Mouse (Mus musculus) mouse embryonic stem cell (cell line): ENCODE measurements around the gene Yy2.

Experiments
- in situ Hi-C, 2 experiments: fragments of 300-500 bp; cut with MboI; formaldehyde crosslinking; loops; 1 replicate in 1 of 2; 3 replicates in 1 of 2; pipeline ENCODE4 v1.14.3; 2019 to 2020; ENCODE audit warnings: low sequenced_read_pairs in 2 of 2, low pct_unique_long_range_greater_than_20kb in 1 of 2, mixed read lengths in 1 of 2; ENCODE audit not compliant: unreplicated experiment in 1 of 2

The Yy2 gene

DNA sequence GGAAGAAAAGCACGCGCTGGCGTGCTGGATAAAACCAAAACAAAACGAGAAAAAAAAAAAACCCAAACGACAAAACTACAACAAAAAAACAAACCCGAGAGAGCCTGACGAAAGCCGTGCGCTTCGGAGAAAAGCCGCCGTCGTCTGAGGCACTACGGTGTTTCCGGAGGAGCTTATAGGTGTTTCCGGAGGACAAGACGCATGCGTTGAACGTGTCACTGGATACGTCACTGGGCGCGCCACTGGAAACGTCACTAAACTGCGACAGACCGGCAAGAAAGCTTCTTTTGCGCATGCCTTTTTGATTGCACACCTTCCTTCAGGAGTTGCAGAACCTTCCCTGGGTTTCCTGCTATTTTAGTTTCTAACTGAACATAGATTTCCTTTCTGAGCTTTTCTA is at the start of gene Yy2:
Yy2 (minus strand) TSS at position 146 of the 400 bp plus-strand sequence.
- in situ Hi-C loops, result no loop called here

DNA sequence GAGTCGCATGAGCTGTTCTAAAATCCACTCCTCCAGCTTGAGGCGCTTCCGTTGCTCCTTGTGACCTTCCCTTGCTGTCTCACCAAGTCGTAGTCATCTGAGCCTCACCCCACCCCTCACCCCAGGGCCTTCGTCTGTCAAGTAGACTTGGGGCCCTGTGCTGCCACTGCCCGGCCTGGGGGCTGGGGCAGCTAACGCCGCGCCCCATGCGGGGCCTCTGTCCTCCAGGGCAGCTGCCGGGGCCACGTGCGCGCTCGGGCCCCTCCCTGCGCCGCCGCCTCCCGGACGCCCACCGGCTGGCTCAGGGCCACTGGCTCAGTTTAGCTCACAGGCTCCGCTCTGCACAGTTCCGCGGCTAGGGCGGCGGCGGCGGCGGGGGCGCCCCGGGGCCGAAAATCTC is 44.1 kb upstream of the Yy2 start:
- in situ Hi-C loops, result no loop called here

DNA sequence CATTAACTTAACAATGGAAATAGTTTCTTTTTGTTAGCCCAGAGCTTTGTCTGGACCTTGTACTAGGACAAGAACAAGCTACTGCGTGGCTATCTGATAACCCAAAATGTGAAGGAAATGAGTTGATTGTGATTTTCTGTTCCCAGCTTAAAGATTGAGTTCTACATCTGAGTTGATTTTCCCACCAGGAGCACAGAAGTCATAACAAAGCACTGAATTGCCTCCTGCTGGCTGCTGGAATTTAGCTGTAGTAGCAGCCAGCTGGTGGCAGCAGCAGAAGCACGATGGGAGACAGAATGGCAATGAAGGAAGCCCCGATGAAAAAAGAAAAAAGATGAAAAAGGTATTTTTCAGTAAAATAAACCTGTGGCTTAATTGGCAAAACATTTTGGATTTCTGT is 32.7 kb upstream of the Yy2 start:
- in situ Hi-C loops, result no loop called here

DNA sequence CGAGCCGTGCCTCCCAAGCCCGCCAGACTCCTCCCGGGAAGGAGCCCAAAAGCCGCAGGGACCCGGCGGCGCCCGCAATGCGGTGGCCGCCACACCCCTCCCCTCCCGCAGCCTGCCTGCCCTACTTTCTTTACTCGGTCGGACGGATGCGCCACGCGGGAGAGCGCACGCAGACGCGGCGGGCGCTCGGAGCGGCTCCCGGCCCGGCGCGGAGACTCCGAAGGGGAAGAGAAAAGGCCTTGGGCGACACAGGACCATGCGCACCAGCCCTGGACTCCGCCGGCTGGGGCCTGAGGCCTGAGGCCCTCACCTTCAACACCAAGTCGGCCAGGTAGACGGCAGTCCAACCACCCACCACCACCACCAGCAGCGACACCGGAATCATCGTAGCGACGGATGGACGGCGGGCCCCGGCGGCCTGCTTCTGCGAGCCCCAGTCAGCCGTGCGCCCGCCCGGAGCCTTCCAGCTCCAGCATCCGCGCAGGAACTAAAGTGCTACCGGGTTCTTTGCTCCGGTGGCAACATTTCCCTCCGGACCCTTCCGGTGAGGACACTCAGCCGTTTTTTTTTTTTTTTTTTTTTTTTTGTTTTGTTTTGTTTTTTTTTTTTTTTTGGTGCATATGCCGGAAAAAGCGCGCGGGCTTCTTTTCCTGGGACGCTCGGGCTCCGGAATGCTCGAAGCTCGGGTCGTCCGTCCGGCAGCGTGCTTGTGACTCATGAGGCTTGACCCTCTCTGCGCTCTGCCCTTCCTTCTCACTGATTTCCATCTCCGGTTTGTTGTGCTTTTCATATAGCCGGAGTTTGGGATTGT is 29.6 kb upstream of the Yy2 start, which contains the start of gene Mbtps2:
Mbtps2 (minus strand) TSS at position 530 of the 811 bp plus-strand sequence.
- in situ Hi-C loops, result no loop called here

GRCm38 (mm10) chrX:157597585-157598185 is 28.9 kb upstream of the Yy2 start:
- in situ Hi-C loops, result no loop called here

DNA sequence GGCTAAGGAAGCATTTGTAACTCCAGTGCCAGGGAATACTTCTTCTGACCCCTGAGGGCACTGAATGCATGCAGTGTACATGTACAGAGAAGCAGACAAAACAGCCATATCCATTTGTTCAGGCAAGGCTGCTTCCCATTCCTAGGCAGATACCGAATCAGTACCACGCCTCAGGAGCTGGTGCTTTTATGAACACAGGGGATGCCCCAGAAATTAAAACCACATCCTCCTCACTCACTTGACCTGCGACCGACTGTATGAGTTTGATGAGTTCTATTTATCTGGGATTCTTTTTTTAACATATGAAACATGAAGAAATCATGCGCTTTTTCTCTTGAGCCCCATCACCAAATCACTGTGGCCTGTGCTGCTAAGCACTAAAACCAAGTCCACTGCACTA is 28.0 kb upstream of the Yy2 start:
- in situ Hi-C loops, result no loop called here

GRCm38 (mm10) chrX:157595927-157596326 is 27.1 kb upstream of the Yy2 start:
- in situ Hi-C loops, result no loop called here

DNA sequence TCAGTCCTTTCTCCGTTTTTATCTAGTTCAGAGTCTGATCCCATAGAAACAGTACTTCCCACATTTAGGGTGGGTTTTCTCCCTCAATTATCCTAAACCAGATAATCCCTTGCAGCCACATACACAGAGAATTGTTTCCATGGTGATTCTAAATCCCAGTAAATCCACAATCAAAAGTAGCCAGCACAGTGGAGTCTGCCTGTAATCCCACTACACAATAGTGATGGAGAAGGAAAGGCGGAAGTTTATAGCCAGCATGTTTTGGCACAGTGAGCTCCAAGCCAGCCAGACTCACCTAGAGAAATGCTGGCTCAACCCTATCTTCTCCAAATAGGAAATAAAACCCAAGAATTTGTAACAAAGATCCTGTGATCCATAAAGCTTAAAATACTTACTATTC is 25.8 kb upstream of the Yy2 start:
- in situ Hi-C loops, result no loop called here

DNA sequence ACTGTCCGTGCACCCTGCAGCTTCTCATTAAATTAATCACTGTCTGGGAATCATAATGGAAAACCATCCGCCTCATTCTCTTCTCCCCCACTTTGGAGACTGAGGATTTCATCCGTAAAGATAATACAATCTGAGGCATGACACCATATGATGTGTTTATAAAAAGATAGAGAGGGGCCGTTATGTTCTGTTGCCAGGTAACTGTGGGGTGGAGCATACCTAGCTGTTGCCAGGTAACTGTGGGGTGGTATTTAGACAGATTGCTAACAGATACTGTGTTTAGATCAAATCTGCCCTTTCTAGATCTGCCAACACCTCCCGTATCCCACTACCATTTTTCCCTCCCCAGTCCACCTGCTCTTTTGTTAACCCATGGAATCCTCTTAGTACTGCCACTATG is 18.2 kb upstream of the Yy2 start:
- in situ Hi-C loops, result no loop called here

GRCm38 (mm10) chrX:157586397-157586796 is 17.6 kb upstream of the Yy2 start:
- in situ Hi-C loops, result no loop called here

- in situ Hi-C loops, result no loop called here
Measured at GRCm38 (mm10) chrX:157579108-157579614, 10.4 kb upstream of the Yy2 start.

GRCm38 (mm10) chrX:157574683-157575082 is 5.9 kb upstream of the Yy2 start:
- in situ Hi-C loops, result no loop called here

DNA sequence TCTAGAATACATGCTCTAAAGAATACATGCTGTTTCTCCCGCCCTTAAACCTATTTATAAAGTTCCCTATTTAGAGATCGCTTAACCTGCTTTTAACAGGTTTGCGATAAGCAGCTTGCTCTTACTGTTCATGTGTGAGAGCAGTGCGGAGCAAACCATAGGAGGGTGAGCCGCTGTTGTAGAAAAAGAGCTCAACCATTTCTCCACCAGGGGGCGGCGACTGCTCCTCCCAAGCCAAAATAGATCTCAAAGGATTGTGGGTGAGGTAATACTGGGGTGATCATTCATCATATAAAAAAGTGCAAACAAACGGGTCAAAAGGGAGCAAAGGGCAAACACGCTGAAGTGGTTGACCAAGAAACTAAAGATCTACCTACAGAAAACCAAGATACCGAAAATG is 5.0 kb downstream of the Yy2 start:
- in situ Hi-C loops, result no loop called here

- in situ Hi-C loops, result no loop called here
Measured at GRCm38 (mm10) chrX:157547082-157547481, 21.7 kb downstream of the Yy2 start.
